Mouse (Mus musculus): ENCODE data around the gene Gpr155. TPM values are rescaled to one million over a fixed set of nuclear protein-coding genes. Genes with fewer than 3 reads are reported as not detected.

Gene Gpr155
- 1.3 TPM for polyA plus RNA-seq (2012; fragmentation: generic; extraction: Trizol)
- long read RNA-seq, experiment 1, partial matches to known transcripts = 1 of 5 reads
- long read RNA-seq, experiment 1, other reads (novel, unspliced or antisense) = 4 of 5 reads
- long read RNA-seq, experiment 2, full-length matches to known transcripts = 5 of 18 reads
- long read RNA-seq, experiment 2, partial matches to known transcripts = 5 of 18 reads
- long read RNA-seq, experiment 2, other reads (novel, unspliced or antisense) = 8 of 18 reads

GRCm38 (mm10) chr2:73386356-73387046 is at the start of gene Gpr155:
Gpr155 (minus strand) TSS chr2:73386572.
- H3K79me2 ChIP-seq (ENCODE audit: control insufficient read depth, insufficient read depth) = no peaks in the 10 kb centered on the region
- peak within 1 kb of the TSS; percentile 88 for H3ac ChIP-seq (ENCODE audit: control insufficient read depth, insufficient read length, low read depth)
- H3K27me3 ChIP-seq (ENCODE audit: control insufficient read depth, insufficient read depth, insufficient read length) = no peaks in the 10 kb centered on the region
- peak within 1 kb of the TSS; percentile 53 for H3K4me3 ChIP-seq (ENCODE audit: insufficient read depth, poor library complexity, severe bottlenecking)
- H3K36me3 ChIP-seq (ENCODE audit: control insufficient read depth, insufficient read depth) = no peaks in the 10 kb centered on the region
- no peaks in the 10 kb centered on the region for H3K79me3 ChIP-seq (ENCODE audit: low read depth)
- no peak for TF ChIP-seq CTCF (IDR thresholded peaks at IDR 0.05; ENCODE audit: control insufficient read depth, insufficient read depth, insufficient read length)
- TF ChIP-seq MYOG (IDR thresholded peaks at IDR 0.05; ENCODE audit: control insufficient read depth, extremely low read depth, insufficient read length) = no peak
- no peak for TF ChIP-seq MYOD1 (IDR thresholded peaks at IDR 0.05; ENCODE audit: control insufficient read depth, insufficient read length, low read depth)
- TF ChIP-seq MAX (IDR thresholded peaks at IDR 0.05) = peak; percentile 70
- no peak for TF ChIP-seq USF1 (IDR thresholded peaks at IDR 0.05; ENCODE audit: low read depth)

DNA sequence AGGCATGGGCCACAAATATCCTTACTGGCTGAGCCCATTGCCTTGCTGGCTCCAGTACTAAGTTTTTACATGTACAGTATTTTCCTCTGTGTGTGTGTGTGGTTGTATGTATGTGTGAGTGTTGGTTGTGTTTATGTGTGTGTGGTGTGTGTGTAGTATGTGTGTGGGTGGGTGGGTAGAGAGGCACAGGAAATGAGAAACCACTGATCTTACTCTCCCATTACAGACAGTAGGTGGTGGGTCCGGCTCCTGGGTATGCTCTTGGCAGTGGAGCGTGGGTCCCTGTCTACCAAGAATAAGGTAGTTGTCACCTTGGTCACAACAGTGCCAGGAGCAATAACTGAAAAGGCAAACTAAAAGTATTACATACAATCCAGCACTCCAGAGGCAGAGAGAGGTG is 49.5 kb upstream of the Gpr155 start:
- H3K79me3 ChIP-seq (ENCODE audit: low read depth) = no peaks in the 10 kb centered on the region
- TF ChIP-seq USF1 (IDR thresholded peaks at IDR 0.05; ENCODE audit: low read depth) (no peak), FOSL1 (IDR thresholded peaks at IDR 0.05; ENCODE audit: insufficient read depth, low read length, poor library complexity, severe bottlenecking) (no peak), CTCF (IDR thresholded peaks at IDR 0.05; ENCODE audit: control insufficient read depth, insufficient read depth, insufficient read length) (no peak), CEBPB (IDR thresholded peaks at IDR 0.05; ENCODE audit: low read depth) (no peak), MYOD1 (IDR thresholded peaks at IDR 0.05; ENCODE audit: control insufficient read depth, insufficient read length, low read depth) (no peak), MYOG (IDR thresholded peaks at IDR 0.05; ENCODE audit: control insufficient read depth, extremely low read depth, insufficient read length) (no peak)
- no peak overlapping the region for H3ac ChIP-seq (ENCODE audit: control insufficient read depth, insufficient read length, low read depth)
- H3K36me3 ChIP-seq (ENCODE audit: control insufficient read depth, insufficient read depth) = peaks cover 75% of the 10 kb centered on the region
- no peaks in the 10 kb centered on the region for H3K27me3 ChIP-seq (ENCODE audit: control insufficient read depth, insufficient read depth, insufficient read length)
- H3K4me3 ChIP-seq (ENCODE audit: insufficient read depth, poor library complexity, severe bottlenecking) = no peak overlapping the region
- H3K79me2 ChIP-seq (ENCODE audit: control insufficient read depth, insufficient read depth) = no peaks in the 10 kb centered on the region

GRCm38 (mm10) chr2:73431959-73432396 is 45.6 kb upstream of the Gpr155 start:
- Histone ChIP-seq H3K79me2 (ENCODE audit: control insufficient read depth, insufficient read depth) (no peaks in the 10 kb centered on the region), H3K79me3 (ENCODE audit: low read depth) (no peaks in the 10 kb centered on the region), H3K36me3 (ENCODE audit: control insufficient read depth, insufficient read depth) (peaks cover 52% of the 10 kb centered on the region), H3K4me3 (ENCODE audit: insufficient read depth, poor library complexity, severe bottlenecking) (no peak overlapping the region), H3K27me3 (ENCODE audit: control insufficient read depth, insufficient read depth, insufficient read length) (no peaks in the 10 kb centered on the region), H3ac (ENCODE audit: control insufficient read depth, insufficient read length, low read depth) (no peak overlapping the region)
- TF ChIP-seq CEBPB (IDR thresholded peaks at IDR 0.05; ENCODE audit: low read depth) = no peak

- no peak overlapping the region for H3K4me3 ChIP-seq (ENCODE audit: insufficient read depth, poor library complexity, severe bottlenecking)
- H3K79me3 ChIP-seq (ENCODE audit: low read depth) = no peaks in the 10 kb centered on the region
- no peaks in the 10 kb centered on the region for H3K27me3 ChIP-seq (ENCODE audit: control insufficient read depth, insufficient read depth, insufficient read length)
These were observed 42.6 kb upstream of the Gpr155 start for GRCm38 (mm10) chr2:73428803-73429468.

DNA sequence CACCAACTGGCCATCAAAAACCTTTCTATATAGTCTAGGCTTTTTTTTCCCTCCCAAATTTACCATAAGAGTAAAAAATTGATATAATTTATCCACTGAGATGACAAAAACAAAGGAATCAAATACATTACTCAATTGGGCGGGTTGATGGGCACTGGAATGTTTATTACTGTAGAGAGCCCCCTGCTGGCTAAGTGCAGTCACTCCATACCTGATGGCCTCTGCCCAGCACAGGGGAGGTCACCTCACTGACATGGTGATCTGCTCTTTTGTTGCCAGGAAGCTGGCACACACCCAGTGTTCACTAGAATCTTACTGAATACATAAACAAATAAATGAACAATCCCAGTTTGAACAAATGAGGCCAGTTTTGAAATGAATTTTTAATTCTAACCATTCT is 40.9 kb upstream of the Gpr155 start:
- Histone ChIP-seq H3K36me3 (ENCODE audit: control insufficient read depth, insufficient read depth) (peaks cover 17% of the 10 kb centered on the region), H3ac (ENCODE audit: control insufficient read depth, insufficient read length, low read depth) (no peak overlapping the region), H3K27me3 (ENCODE audit: control insufficient read depth, insufficient read depth, insufficient read length) (no peaks in the 10 kb centered on the region), H3K79me2 (ENCODE audit: control insufficient read depth, insufficient read depth) (no peaks in the 10 kb centered on the region), H3K79me3 (ENCODE audit: low read depth) (no peaks in the 10 kb centered on the region), H3K4me3 (ENCODE audit: insufficient read depth, poor library complexity, severe bottlenecking) (no peak overlapping the region)
- TF ChIP-seq CTCF (IDR thresholded peaks at IDR 0.05; ENCODE audit: control insufficient read depth, insufficient read depth, insufficient read length) (peak; percentile 38), FOSL1 (IDR thresholded peaks at IDR 0.05; ENCODE audit: insufficient read depth, low read length, poor library complexity, severe bottlenecking) (no peak)

More at GRCm38 (mm10) chr2:73428803-73429468, 42.6 kb upstream of the Gpr155 start:
- Histone ChIP-seq H3K36me3 (ENCODE audit: control insufficient read depth, insufficient read depth) (peaks cover 28% of the 10 kb centered on the region), H3ac (ENCODE audit: control insufficient read depth, insufficient read length, low read depth) (no peak overlapping the region), H3K79me2 (ENCODE audit: control insufficient read depth, insufficient read depth) (no peaks in the 10 kb centered on the region)
- TF ChIP-seq MYOD1 (IDR thresholded peaks at IDR 0.05; ENCODE audit: control insufficient read depth, insufficient read length, low read depth) (no peak), USF1 (IDR thresholded peaks at IDR 0.05; ENCODE audit: low read depth) (no peak), CTCF (IDR thresholded peaks at IDR 0.05; ENCODE audit: control insufficient read depth, insufficient read depth, insufficient read length) (no peak), FOSL1 (IDR thresholded peaks at IDR 0.05; ENCODE audit: insufficient read depth, low read length, poor library complexity, severe bottlenecking) (no peak), CEBPB (IDR thresholded peaks at IDR 0.05; ENCODE audit: low read depth) (no peak), MYOG (IDR thresholded peaks at IDR 0.05; ENCODE audit: control insufficient read depth, extremely low read depth, insufficient read length) (no peak)

DNA sequence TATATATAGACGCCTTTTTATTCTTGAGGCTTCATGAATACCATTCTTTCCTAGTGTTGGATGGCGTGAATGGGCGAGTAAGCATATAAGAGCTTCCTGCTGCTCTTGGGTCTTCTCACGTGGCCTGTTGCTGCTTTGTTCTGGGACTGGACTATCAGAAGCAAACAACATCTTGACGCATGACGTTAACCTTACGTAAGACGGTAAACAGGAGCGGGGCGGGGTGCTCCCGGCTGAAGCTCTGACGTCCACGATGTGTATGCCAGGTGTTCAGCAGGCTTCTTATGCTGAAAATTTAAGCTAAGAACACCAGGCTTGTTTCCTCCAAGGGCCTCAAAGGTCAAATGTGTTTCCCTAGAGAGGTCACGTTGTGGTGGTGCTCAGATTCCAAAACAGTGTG is 39.5 kb upstream of the Gpr155 start:
- H3K79me2 ChIP-seq (ENCODE audit: control insufficient read depth, insufficient read depth) = no peaks in the 10 kb centered on the region
- no peaks in the 10 kb centered on the region for H3K27me3 ChIP-seq (ENCODE audit: control insufficient read depth, insufficient read depth, insufficient read length)
- peaks cover 5% of the 10 kb centered on the region for H3K36me3 ChIP-seq (ENCODE audit: control insufficient read depth, insufficient read depth)
- H3K4me3 ChIP-seq (ENCODE audit: insufficient read depth, poor library complexity, severe bottlenecking) = no peak overlapping the region
- no peak overlapping the region for H3ac ChIP-seq (ENCODE audit: control insufficient read depth, insufficient read length, low read depth)
- TF ChIP-seq MYOG (IDR thresholded peaks at IDR 0.05; ENCODE audit: control insufficient read depth, extremely low read depth, insufficient read length) (no peak), USF1 (IDR thresholded peaks at IDR 0.05; ENCODE audit: low read depth) (no peak), CEBPB (IDR thresholded peaks at IDR 0.05; ENCODE audit: low read depth) (no peak), FOSL1 (IDR thresholded peaks at IDR 0.05; ENCODE audit: insufficient read depth, low read length, poor library complexity, severe bottlenecking) (no peak), MYOD1 (IDR thresholded peaks at IDR 0.05; ENCODE audit: control insufficient read depth, insufficient read length, low read depth) (no peak), CTCF (IDR thresholded peaks at IDR 0.05; ENCODE audit: control insufficient read depth, insufficient read depth, insufficient read length) (no peak), MAX (IDR thresholded peaks at IDR 0.05) (no peak)
- H3K79me3 ChIP-seq (ENCODE audit: low read depth) = no peaks in the 10 kb centered on the region

Data from C2C12 (cell line).